ENCODE assay signal across 9 mouse cellular contexts in genomic region chr3:154628284-154628683, GRCm38 (mm10). TPM values are rescaled to one million over a fixed set of nuclear protein-coding genes. Genes with fewer than 3 reads are reported as not detected.
DNase-seq lines count a peak whose midpoint lies in the region; ATAC-seq and TF ChIP-seq lines count a peak whose summit lies in the region.
"Had no signal": no experiment of that assay in that cellular context is flagged by ENCODE, and none has a peak within 500 bp of the region (broad histone marks: within the 10 kb centered on the region; RNA-seq: fewer than 3 reads in every experiment).

No protein-coding gene starts in this region.

- H3K36me3 ChIP-seq in embryonic facial prominence, embryonic 11.5 days (replicated peaks; ENCODE audit: control insufficient read depth, insufficient read depth, low read depth, low read length): no peaks in the 10 kb centered on the region
- peaks cover 5% of the 10 kb centered on the region; the same call in 1 of the 2 replicates for H3K36me3 ChIP-seq in embryonic facial prominence, embryonic 10.5 days (replicated peaks)
- no peaks in the 10 kb centered on the region for H3K36me3 ChIP-seq in lung, embryonic 16.5 days (ENCODE audit: control insufficient read depth, insufficient read depth, low read length)
- no peaks in the 10 kb centered on the region for H3K36me3 ChIP-seq in intestine, embryonic 16.5 days (ENCODE audit: control insufficient read depth, insufficient read depth, low read length)
- no peaks in the 10 kb centered on the region for H3K36me3 ChIP-seq in neural tube, embryonic 13.5 days

- no peaks in the 10 kb centered on the region for H3K4me1 ChIP-seq in embryonic facial prominence, embryonic 11.5 days (ENCODE audit: control insufficient read depth, insufficient read depth, low read length)
- no peaks in the 10 kb centered on the region for H3K4me1 ChIP-seq in embryonic facial prominence, embryonic 10.5 days
- H3K4me1 ChIP-seq in lung, embryonic 16.5 days (replicated peaks; ENCODE audit: control insufficient read depth, insufficient read depth, low read length): no peaks in the 10 kb centered on the region
- H3K4me1 ChIP-seq in lung, adult 2 months (ENCODE audit: control insufficient read depth, insufficient read depth, low read length): no peaks in the 10 kb centered on the region
- no peaks in the 10 kb centered on the region for H3K4me1 ChIP-seq in intestine, embryonic 16.5 days (ENCODE audit: control insufficient read depth, insufficient read depth, low read length)
- no peaks in the 10 kb centered on the region for H3K4me1 ChIP-seq in neural tube, embryonic 13.5 days (replicated peaks)

- no peak overlapping the region for H3K27ac ChIP-seq in embryonic facial prominence, embryonic 11.5 days (replicated peaks; ENCODE audit: low read depth, low read length)
- H3K27ac ChIP-seq in embryonic facial prominence, embryonic 10.5 days (replicated peaks): no peak overlapping the region
- no peak overlapping the region for H3K27ac ChIP-seq in lung, embryonic 16.5 days (ENCODE audit: low read length)
- H3K27ac ChIP-seq in intestine, embryonic 16.5 days (ENCODE audit: low read length): no peak overlapping the region
- H3K27ac ChIP-seq in neural tube, embryonic 13.5 days (replicated peaks): no peak overlapping the region

- 0 out of 2 replicates have a peak, but pooled peaks have one; percentile 79 for ATAC-seq in embryonic facial prominence, embryonic 11.5 days (replicated peaks; ENCODE audit: insufficient number of reproducible peaks, low FRiP score, low TSS enrichment, low read depth)
- ATAC-seq in lung, embryonic 16.5 days (ENCODE audit: low read depth): 0 out of 2 replicates have a peak, but pooled peaks have one; percentile 23
- peak; percentile 42; the same call in 1 of the 2 replicates for ATAC-seq in intestine, embryonic 16.5 days
- ATAC-seq in neural tube, embryonic 13.5 days (ENCODE audit: low read depth): peak; percentile 50; the same call in 1 of the 2 replicates

- H3K9ac ChIP-seq in embryonic facial prominence, embryonic 11.5 days (replicated peaks; ENCODE audit: low read length): no peak overlapping the region
- no peak overlapping the region for H3K9ac ChIP-seq in lung, embryonic 16.5 days (ENCODE audit: low read length)
- no peak overlapping the region for H3K9ac ChIP-seq in intestine, embryonic 16.5 days (ENCODE audit: low read depth, low read length)
- H3K9ac ChIP-seq in neural tube, embryonic 13.5 days: no peak overlapping the region

- no peak for TF ChIP-seq CTCF in lung, adult 2 months (IDR thresholded peaks at IDR 0.05; ENCODE audit: insufficient read depth, low read length)

- H3K4me3 ChIP-seq in embryonic facial prominence, embryonic 11.5 days (ENCODE audit: low read depth, low read length): no peak overlapping the region
- H3K4me3 ChIP-seq in embryonic facial prominence, embryonic 10.5 days: no peak overlapping the region
- no peak overlapping the region for H3K4me3 ChIP-seq in lung, embryonic 16.5 days (ENCODE audit: low read length)
- H3K4me3 ChIP-seq in lung, adult 2 months (replicated peaks; ENCODE audit: extremely low read depth, low read depth, low read length): no peak overlapping the region
- no peak overlapping the region for H3K4me3 ChIP-seq in intestine, embryonic 16.5 days (ENCODE audit: low read length)
- H3K4me3 ChIP-seq in neural tube, embryonic 13.5 days: no peak overlapping the region

- H3K4me2 ChIP-seq in embryonic facial prominence, embryonic 11.5 days (ENCODE audit: low read depth, low read length): no peak overlapping the region
- no peak overlapping the region for H3K4me2 ChIP-seq in lung, embryonic 16.5 days (ENCODE audit: low read depth, low read length)
- no peak overlapping the region for H3K4me2 ChIP-seq in intestine, embryonic 16.5 days (ENCODE audit: low read depth, low read length)
- no peak overlapping the region for H3K4me2 ChIP-seq in neural tube, embryonic 13.5 days

- H3K9me3 ChIP-seq in embryonic facial prominence, embryonic 11.5 days (replicated peaks; ENCODE audit: control insufficient read depth, low read length): no peaks in the 10 kb centered on the region
- no peaks in the 10 kb centered on the region for H3K9me3 ChIP-seq in embryonic facial prominence, embryonic 10.5 days
- H3K9me3 ChIP-seq in lung, embryonic 16.5 days (ENCODE audit: control insufficient read depth, low read length): no peaks in the 10 kb centered on the region
- H3K9me3 ChIP-seq in intestine, embryonic 16.5 days (ENCODE audit: control insufficient read depth, low read length): no peaks in the 10 kb centered on the region
- no peaks in the 10 kb centered on the region for H3K9me3 ChIP-seq in neural tube, embryonic 13.5 days

- DNase-seq in embryonic facial prominence, embryonic 11.5 days (ENCODE audit: low spot score): no peak
- no peak for DNase-seq in embryonic facial prominence, embryonic 10.5 days (ENCODE audit: low spot score)
- DNase-seq in lung, adult 2 months: no peak
- DNase-seq in testis, postnatal 14 days (ENCODE audit: low spot score): no peak
- no peak for DNase-seq in urinary bladder, postnatal 25 days (ENCODE audit: low spot score)
- DNase-seq: cerebellum, adult 18-20 months had no signal

- H3K27me3 ChIP-seq in embryonic facial prominence, embryonic 11.5 days (ENCODE audit: control insufficient read depth, insufficient read depth, low read length): no peaks in the 10 kb centered on the region
- H3K27me3 ChIP-seq in embryonic facial prominence, embryonic 10.5 days (replicated peaks; ENCODE audit: low read depth, poor library complexity, severe bottlenecking): no peaks in the 10 kb centered on the region
- H3K27me3 ChIP-seq in lung, embryonic 16.5 days (ENCODE audit: control insufficient read depth, insufficient read depth, low read depth, low read length): no peaks in the 10 kb centered on the region
- no peaks in the 10 kb centered on the region for H3K27me3 ChIP-seq in intestine, embryonic 16.5 days (replicated peaks; ENCODE audit: control insufficient read depth, insufficient read depth, low read length)
- H3K27me3 ChIP-seq in neural tube, embryonic 13.5 days: no peaks in the 10 kb centered on the region

- TF ChIP-seq POLR2A in lung, adult 2 months (IDR thresholded peaks at IDR 0.05; ENCODE audit: borderline replicate concordance, extremely low read depth, low read depth, low read length): no peak

RNA-seq across cellular contexts. Expression of gene Tyw3, which starts 31.4 kb away (rescaled TPM):
- 23.1 and 23.4 TPM in 2 replicates for polyA plus RNA-seq in embryonic facial prominence, embryonic 11.5 days (2014; fragmentation: Nextera tagmentation; extraction: Ambion mirVana)
- 20.9 and 23.4 TPM in 2 replicates for polyA plus RNA-seq in embryonic facial prominence, embryonic 10.5 days (2016; fragmentation: Nextera tagmentation; extraction: Ambion mirVana)
- 12.4 and 16.2 TPM in 2 replicates for polyA plus RNA-seq in lung, embryonic 16.5 days (2015; fragmentation: Nextera tagmentation; extraction: Ambion mirVana)
- 9.1 and 9.4 TPM in 2 replicates for polyA plus RNA-seq in lung, adult 2 months (2012; rRNA removed)
- polyA plus RNA-seq in intestine, embryonic 16.5 days (2015; fragmentation: Nextera tagmentation; extraction: Ambion mirVana): 8.3 and 10.1 TPM in 2 replicates
- polyA plus RNA-seq in neural tube, embryonic 13.5 days (2015; fragmentation: Nextera tagmentation; extraction: Ambion mirVana): 8.6 and 14.6 TPM in 2 replicates

RNA-seq across cellular contexts. Expression of gene Cryz, which starts 31.8 kb away (rescaled TPM):
- polyA plus RNA-seq in embryonic facial prominence, embryonic 11.5 days (2014; fragmentation: Nextera tagmentation; extraction: Ambion mirVana): 30.5 TPM in 2 replicates
- polyA plus RNA-seq in embryonic facial prominence, embryonic 10.5 days (2016; fragmentation: Nextera tagmentation; extraction: Ambion mirVana): 23.9 and 24.3 TPM in 2 replicates
- 13.3 and 15.8 TPM in 2 replicates for polyA plus RNA-seq in lung, embryonic 16.5 days (2015; fragmentation: Nextera tagmentation; extraction: Ambion mirVana)
- polyA plus RNA-seq in lung, adult 2 months (2012; rRNA removed): 4.7 and 6.6 TPM in 2 replicates
- 36.5 and 43.3 TPM in 2 replicates for polyA plus RNA-seq in intestine, embryonic 16.5 days (2015; fragmentation: Nextera tagmentation; extraction: Ambion mirVana)
- 9.7 and 11.3 TPM in 2 replicates for polyA plus RNA-seq in neural tube, embryonic 13.5 days (2015; fragmentation: Nextera tagmentation; extraction: Ambion mirVana)

RNA-seq across cellular contexts. Expression of gene Erich3, which starts 35.4 kb away (rescaled TPM):
- 0.17 and 0.39 TPM in 2 replicates for polyA plus RNA-seq in embryonic facial prominence, embryonic 11.5 days (2014; fragmentation: Nextera tagmentation; extraction: Ambion mirVana)
- 0.19 and 0.36 TPM in 2 replicates for polyA plus RNA-seq in embryonic facial prominence, embryonic 10.5 days (2016; fragmentation: Nextera tagmentation; extraction: Ambion mirVana)
- 0.23 and 0.25 TPM in 2 replicates for polyA plus RNA-seq in lung, embryonic 16.5 days (2015; fragmentation: Nextera tagmentation; extraction: Ambion mirVana)
- 1.9 and 2.6 TPM in 2 replicates for polyA plus RNA-seq in lung, adult 2 months (2012; rRNA removed)
- polyA plus RNA-seq in intestine, embryonic 16.5 days (2015; fragmentation: Nextera tagmentation; extraction: Ambion mirVana): 0.13 TPM in 1 of 2 replicates, not detected in the other
- 1.3 and 1.7 TPM in 2 replicates for polyA plus RNA-seq in neural tube, embryonic 13.5 days (2015; fragmentation: Nextera tagmentation; extraction: Ambion mirVana)

Comparison
In these comparisons a context has a peak if more than half of its experiments do, and no peak if none do; other contexts are left out.
1. ATAC-seq: peak in every context shown above with its lines; median percentile 79 in embryonic facial prominence, embryonic 11.5 days; 50 in neural tube, embryonic 13.5 days; 42 in intestine, embryonic 16.5 days; 23 in lung, embryonic 16.5 days.